Mouse (Mus musculus): ENCODE results near the gene Galnt17.

- TF ChIP-seq POLR2A (IDR thresholded peaks at IDR 0.05; ENCODE audit: insufficient read length, low read depth) = no peak
- no peak for TF ChIP-seq USF1 (IDR thresholded peaks at IDR 0.05; ENCODE audit: low read depth)
- TF ChIP-seq MYOG (IDR thresholded peaks at IDR 0.05; ENCODE audit: control insufficient read depth in 1 of 3, insufficient read depth in 1 of 3, insufficient read length in 2 of 3, low read depth in 2 of 3) = no peak
- TF ChIP-seq MAX (IDR thresholded peaks at IDR 0.05; ENCODE audit: low read depth) = no peak
- no peak for TF ChIP-seq TCF12 (IDR thresholded peaks at IDR 0.05; ENCODE audit: insufficient read depth, poor library complexity, severe bottlenecking)
Measured at GRCm38 (mm10) chr5:130901736-130902135, 406.6 kb downstream of the Galnt17 start.

All from myocyte (in vitro differentiated cells).